Mouse (Mus musculus) kidney, adult 2 months (tissue): ENCODE data around the gene Cgrrf1.

ENCODE experiments used
- CTCF ChIP-seq: fragments of 200-500 bp; conservative IDR thresholded peaks from 2 replicates; pipeline ENCODE4 v1.5.1; 2011; ENCODE audit warnings: low read depth, mild to moderate bottlenecking, control low read depth, low read length, moderate library complexity, mixed read lengths; ENCODE audit not compliant: insufficient read depth, insufficient read length
- POLR2A ChIP-seq: fragments of 200-500 bp; IDR thresholded peaks from one replicate; pipeline ENCODE4 v1.6.1; 2011; ENCODE audit warnings: low read depth, low read length, control low read depth

DNA sequence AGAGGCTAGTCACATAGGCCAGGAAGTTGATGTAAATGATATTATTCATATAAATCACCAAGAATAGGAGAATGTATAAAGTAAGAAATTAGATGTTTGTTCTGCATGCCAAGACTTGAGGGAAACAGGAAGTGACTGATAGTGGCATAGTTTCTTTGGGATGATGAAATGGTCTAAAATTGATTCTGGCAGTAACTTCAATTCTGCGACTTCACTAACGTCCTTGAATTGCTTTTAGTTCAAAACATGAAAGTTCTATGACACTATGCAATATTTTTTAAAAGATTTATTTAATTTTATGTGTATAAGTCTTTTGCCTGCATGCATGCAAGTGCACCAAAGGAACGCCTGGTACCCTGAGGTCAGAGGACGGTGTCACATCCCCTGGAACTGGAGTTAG, 28.7 kb upstream of the Cgrrf1 start:
- TF ChIP-seq POLR2A (no peak), CTCF (no peak)
